Mouse (Mus musculus): ENCODE measurements around the gene Tmed4. TPM values are rescaled to one million over a fixed set of nuclear protein-coding genes. Genes with fewer than 3 reads are reported as not detected.

Gene Tmed4
- polyA plus RNA-seq, 1 experiment from 2014 or later, result 105 TPM

Other genes with a start within 250 kb of the Tmed4 start
- gene Camk2b, start 208.5 kb downstream of the Tmed4 start, polyA plus RNA-seq (2016; fragmentation: Nextera tagmentation; extraction: Ambion mirVana), result 0.35 and 0.68 TPM in 2 replicates
- 0.29 and 0.53 TPM in 2 replicates for gene A730071L15Rik, start 74.8 kb downstream of the Tmed4 start, polyA plus RNA-seq (2016; fragmentation: Nextera tagmentation; extraction: Ambion mirVana)
- 52.2 and 55.3 TPM in 2 replicates for gene Nudcd3, start 74.5 kb downstream of the Tmed4 start, polyA plus RNA-seq (2016; fragmentation: Nextera tagmentation; extraction: Ambion mirVana)
- gene Npc1l1, start 44.7 kb downstream of the Tmed4 start, polyA plus RNA-seq (2016; fragmentation: Nextera tagmentation; extraction: Ambion mirVana), result 0.03 TPM in 1 of 2 replicates, not detected in the other
- 133 and 154 TPM in 2 replicates for gene Ddx56, start 7.1 kb downstream of the Tmed4 start, polyA plus RNA-seq (2016; fragmentation: Nextera tagmentation; extraction: Ambion mirVana)
- 115 and 122 TPM in 2 replicates for gene Ogdh, start 16.8 kb upstream of the Tmed4 start, polyA plus RNA-seq (2016; fragmentation: Nextera tagmentation; extraction: Ambion mirVana)
- gene Zmiz2, start 114.2 kb upstream of the Tmed4 start, polyA plus RNA-seq (2016; fragmentation: Nextera tagmentation; extraction: Ambion mirVana), result 10.9 and 12.4 TPM in 2 replicates
- 5,840 and 6,698 TPM in 2 replicates for gene Ppia, start 140.6 kb upstream of the Tmed4 start, polyA plus RNA-seq (2016; fragmentation: Nextera tagmentation; extraction: Ambion mirVana)
- gene H2afv, start 169.6 kb upstream of the Tmed4 start, polyA plus RNA-seq (2016; fragmentation: Nextera tagmentation; extraction: Ambion mirVana), result 583 and 781 TPM in 2 replicates
- 15.9 and 17.9 TPM in 2 replicates for gene Purb, start 201.0 kb upstream of the Tmed4 start, polyA plus RNA-seq (2016; fragmentation: Nextera tagmentation; extraction: Ambion mirVana)
- 0.80 and 0.86 TPM in 2 replicates for gene Myo1g, start 246.1 kb upstream of the Tmed4 start, polyA plus RNA-seq (2016; fragmentation: Nextera tagmentation; extraction: Ambion mirVana)